Mouse (Mus musculus) megakaryocyte, embryonic 14.5 days (primary cell): Measurements from ENCODE around the gene Cdyl2.

Experiments used
- FLI1 ChIP-seq: IDR thresholded peaks from 2 replicates; pipeline ENCODE4 v1.6.1; 2012; ENCODE audit warnings: low read length, inconsistent platforms, mixed read lengths
- GATA1 ChIP-seq: IDR thresholded peaks from 3 replicates; pipeline ENCODE4 v1.6.1; 2012; ENCODE audit warnings: mixed read lengths, low read length, inconsistent platforms, borderline replicate concordance

DNA sequence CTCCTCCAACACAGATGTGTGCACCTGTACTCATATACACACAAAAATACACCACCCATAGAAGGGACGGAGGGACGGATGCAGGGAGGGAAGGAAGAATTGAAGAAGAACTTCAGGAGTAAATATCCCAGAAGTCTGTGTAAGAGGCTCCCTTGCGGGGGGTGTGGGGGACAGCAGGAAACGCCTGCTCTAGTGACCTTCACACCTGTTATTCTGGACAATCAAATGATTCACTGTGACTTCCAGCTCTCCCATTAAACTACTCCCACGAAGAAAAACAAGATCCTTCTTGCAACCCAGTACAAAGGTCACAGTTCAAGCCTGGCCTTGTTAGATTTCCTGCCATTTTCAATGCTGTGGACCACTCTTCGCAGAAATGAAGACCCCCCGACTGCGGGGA, 47.8 kb upstream of the Cdyl2 start:
- TF ChIP-seq GATA1 (no peak), FLI1 (no peak)
